Mouse (Mus musculus) cortical plate, adult 2 months (tissue): ENCODE data around the gene Hist1h4j.
A peak's percentile ranks its signal among the peaks of the same experiment; 100 is the strongest.

Experiments
- CTCF ChIP-seq: fragments of 200-500 bp; IDR thresholded peaks from 2 replicates; pipeline ENCODE4 v1.5.1; 2011; ENCODE audit warnings: mild to moderate bottlenecking, control low read depth, low read length; ENCODE audit not compliant: insufficient read depth; ENCODE audit errors: extremely low read depth
- POLR2A ChIP-seq: fragments of 200-500 bp; IDR thresholded peaks from 2 replicates; pipeline ENCODE4 v1.6.1; 2011; ENCODE audit warnings: mild to moderate bottlenecking, low read length, control low read depth; ENCODE audit not compliant: insufficient read depth; ENCODE audit errors: extremely low read depth

DNA sequence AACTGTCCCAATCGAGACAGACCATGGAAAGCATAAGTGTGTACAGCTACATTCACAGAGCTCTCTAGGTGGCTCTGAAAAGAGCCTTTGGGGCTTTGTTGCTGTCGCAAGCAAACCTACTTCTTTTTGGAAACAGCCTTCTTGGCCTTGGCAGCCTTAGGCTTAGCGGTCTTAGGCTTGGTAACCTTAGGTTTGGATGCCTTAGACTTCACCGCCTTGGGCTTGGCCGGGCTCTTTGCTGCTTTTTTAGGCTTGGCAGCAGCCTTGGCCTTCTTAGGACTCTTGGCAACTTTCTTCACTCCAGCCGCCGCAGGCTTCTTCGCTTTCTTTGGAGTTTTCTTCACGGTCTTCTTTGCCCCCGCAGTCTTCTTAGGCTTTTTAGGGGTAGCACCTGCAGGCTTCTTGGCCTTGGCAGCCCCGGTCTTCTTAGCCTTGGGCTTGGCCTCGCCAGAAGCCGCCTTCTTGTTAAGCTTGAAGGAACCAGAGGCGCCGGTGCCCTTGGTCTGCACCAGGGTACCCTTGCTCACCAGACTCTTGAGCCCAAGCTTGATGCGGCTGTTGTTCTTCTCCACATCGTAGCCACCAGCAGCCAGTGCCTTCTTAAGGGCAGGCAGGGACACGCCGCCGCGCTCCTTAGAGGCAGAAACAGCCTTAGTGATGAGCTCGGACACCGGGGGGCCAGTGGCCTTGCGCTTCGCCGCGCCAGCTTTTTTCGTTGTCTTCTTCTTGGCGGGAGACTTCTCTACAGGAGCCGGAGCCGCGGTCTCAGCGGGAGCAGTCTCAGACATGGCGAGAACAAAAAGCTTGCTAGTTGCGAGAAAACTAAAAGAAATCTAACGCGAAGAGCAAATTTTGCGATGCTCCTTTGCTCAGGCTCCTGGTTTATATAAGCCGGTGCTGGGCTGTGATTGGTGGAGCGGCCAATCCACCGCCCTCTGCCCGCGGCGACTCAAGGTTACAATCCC, 45.2 kb downstream of the Hist1h4j start, which contains the start of gene Hist1h1b:
- TF ChIP-seq POLR2A, result peak; percentile 45; the same call in 1 of the 2 replicates
- TF ChIP-seq CTCF, result no peak
